ENCODE assay signal across 12 mouse cellular contexts in the genomic region with DNA sequence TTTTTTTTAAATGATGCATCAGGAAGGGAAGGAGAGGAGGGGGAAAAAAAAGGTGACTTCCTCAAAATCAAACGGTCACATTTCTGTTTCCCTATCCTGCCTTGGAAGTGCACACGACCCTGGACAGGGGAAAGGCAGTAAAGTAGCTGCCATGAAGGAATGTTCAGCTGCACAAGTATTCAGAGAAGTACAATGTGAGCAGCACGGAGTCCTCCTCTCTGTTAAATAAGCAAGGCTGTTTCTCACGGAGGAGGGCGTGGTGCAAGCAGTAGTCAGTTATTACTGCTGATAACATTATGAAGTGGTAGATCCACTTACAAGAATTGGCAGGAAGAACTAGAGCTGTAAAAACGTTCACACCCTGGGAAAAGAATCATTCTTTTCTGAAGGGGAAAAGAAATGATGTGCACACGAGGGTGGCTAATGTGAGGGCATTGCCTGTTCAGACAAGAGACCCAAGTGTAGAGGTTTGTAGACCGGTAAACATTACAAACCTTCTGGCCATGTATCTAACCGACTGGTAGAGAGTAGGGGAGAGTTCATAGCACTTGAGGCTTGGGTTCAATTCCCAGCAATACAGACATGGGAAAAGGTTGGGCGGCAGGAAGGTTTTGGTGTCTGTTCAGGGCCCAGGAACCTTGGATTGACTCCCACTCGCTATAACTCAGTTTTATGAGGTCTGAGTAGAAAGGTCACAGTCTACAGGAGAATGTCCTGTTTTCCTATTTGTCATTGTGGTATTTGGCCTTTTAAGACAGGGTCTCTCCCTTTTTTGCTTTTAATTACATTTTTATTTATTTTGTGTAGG. TPM values are rescaled to one million over a fixed set of nuclear protein-coding genes. Genes with fewer than 3 reads are reported as not detected.
DNase-seq lines count a peak whose midpoint lies in the region; ATAC-seq lines count a peak whose summit lies in the region.
"Had no signal": no experiment of that assay in that cellular context is flagged by ENCODE, and none has a peak within 500 bp of the region (broad histone marks: within the 10 kb centered on the region; RNA-seq: fewer than 3 reads in every experiment).

No protein-coding gene starts in this region.

- no peaks in the 10 kb centered on the region for H3K9me3 ChIP-seq in limb, embryonic 13.5 days
- no peaks in the 10 kb centered on the region for H3K9me3 ChIP-seq in limb, embryonic 10.5 days (replicated peaks)
- no peaks in the 10 kb centered on the region for H3K9me3 ChIP-seq in liver, embryonic 15.5 days (replicated peaks)
- no peaks in the 10 kb centered on the region for H3K9me3 ChIP-seq in stomach, embryonic 16.5 days (replicated peaks; ENCODE audit: control insufficient read depth, low read length)
- H3K9me3 ChIP-seq in forebrain, embryonic 15.5 days: no peaks in the 10 kb centered on the region
- H3K9me3 ChIP-seq: hindbrain, embryonic 12.5 days; megakaryocyte, embryonic 14.5 days had no signal

- WGBS in limb, embryonic 13.5 days: 57% methylated on average over 11 of the region's 11 CpGs
- 76% methylated on average over 11 of the region's 11 CpGs for WGBS in limb, embryonic 10.5 days
- WGBS in liver, embryonic 15.5 days (ENCODE audit: insufficient replicate concordance): 29% methylated on average over 11 of the region's 11 CpGs
- 45% methylated on average over 11 of the region's 11 CpGs for WGBS in stomach, embryonic 16.5 days
- WGBS in forebrain, embryonic 15.5 days: 83% methylated on average over 11 of the region's 11 CpGs

- H3K27me3 ChIP-seq in limb, embryonic 13.5 days: no peaks in the 10 kb centered on the region
- H3K27me3 ChIP-seq in limb, embryonic 10.5 days (ENCODE audit: low read depth, poor library complexity, severe bottlenecking): no peaks in the 10 kb centered on the region
- no peaks in the 10 kb centered on the region for H3K27me3 ChIP-seq in liver, embryonic 15.5 days
- H3K27me3 ChIP-seq in stomach, embryonic 16.5 days (ENCODE audit: control insufficient read depth, insufficient read depth, low read length): no peaks in the 10 kb centered on the region
- no peaks in the 10 kb centered on the region for H3K27me3 ChIP-seq in forebrain, embryonic 15.5 days
- H3K27me3 ChIP-seq: hindbrain, embryonic 12.5 days had no signal

- H3K4me1 ChIP-seq in limb, embryonic 13.5 days: peaks cover 10% of the 10 kb centered on the region
- H3K4me1 ChIP-seq in limb, embryonic 10.5 days: no peaks in the 10 kb centered on the region; the same call in 1 of the 2 replicates
- peaks cover 13% of the 10 kb centered on the region for H3K4me1 ChIP-seq in liver, embryonic 15.5 days (replicated peaks)
- peaks cover 9% of the 10 kb centered on the region for H3K4me1 ChIP-seq in stomach, embryonic 16.5 days (ENCODE audit: control insufficient read depth, insufficient read depth, low read length)
- no peaks in the 10 kb centered on the region for H3K4me1 ChIP-seq in forebrain, embryonic 15.5 days
- H3K4me1 ChIP-seq: hindbrain, embryonic 12.5 days had no signal

- H3K36me3 ChIP-seq in limb, embryonic 13.5 days: no peaks in the 10 kb centered on the region
- no peaks in the 10 kb centered on the region for H3K36me3 ChIP-seq in limb, embryonic 10.5 days
- H3K36me3 ChIP-seq in liver, embryonic 15.5 days (replicated peaks): no peaks in the 10 kb centered on the region
- H3K36me3 ChIP-seq in stomach, embryonic 16.5 days (ENCODE audit: control insufficient read depth, insufficient read depth, low read length): no peaks in the 10 kb centered on the region
- H3K36me3 ChIP-seq in forebrain, embryonic 15.5 days: no peaks in the 10 kb centered on the region
- H3K36me3 ChIP-seq: hindbrain, embryonic 12.5 days had no signal

- no peak for DNase-seq in limb, embryonic 10.5 days (ENCODE audit: low spot score)
- DNase-seq in heart, adult 8-10 months (ENCODE audit: low spot score): no peak
- DNase-seq: gastrocnemius, adult 2 months; spleen, adult 18-20 months; thymus, postnatal 14 days had no signal

- peak overlapping the region; percentile 22; the same call in 1 of the 2 replicates for H3K27ac ChIP-seq in limb, embryonic 13.5 days
- H3K27ac ChIP-seq in limb, embryonic 10.5 days: no peak overlapping the region
- no peak overlapping the region for H3K27ac ChIP-seq in liver, embryonic 15.5 days (replicated peaks)
- H3K27ac ChIP-seq in stomach, embryonic 16.5 days (ENCODE audit: low read length): peak overlapping the region; percentile 86
- no peak overlapping the region for H3K27ac ChIP-seq in forebrain, embryonic 15.5 days (replicated peaks)
- H3K27ac ChIP-seq: gastrocnemius, adult 2 months; hindbrain, embryonic 12.5 days had no signal

- no peak overlapping the region for H3K4me2 ChIP-seq in limb, embryonic 13.5 days (replicated peaks)
- H3K4me2 ChIP-seq in liver, embryonic 15.5 days: peak overlapping the region; percentile 38; the same call in 1 of the 2 replicates
- no peak overlapping the region for H3K4me2 ChIP-seq in stomach, embryonic 16.5 days (ENCODE audit: low read depth, low read length)
- no peak overlapping the region for H3K4me2 ChIP-seq in forebrain, embryonic 15.5 days (replicated peaks)
- H3K4me2 ChIP-seq: hindbrain, embryonic 12.5 days had no signal

- no peak overlapping the region for H3K4me3 ChIP-seq in limb, embryonic 13.5 days
- no peak overlapping the region for H3K4me3 ChIP-seq in limb, embryonic 10.5 days
- no peak overlapping the region for H3K4me3 ChIP-seq in liver, embryonic 15.5 days (replicated peaks)
- no peak overlapping the region for H3K4me3 ChIP-seq in stomach, embryonic 16.5 days (replicated peaks; ENCODE audit: low read length)
- no peak overlapping the region for H3K4me3 ChIP-seq in forebrain, embryonic 15.5 days
- H3K4me3 ChIP-seq: gastrocnemius, adult 2 months; hindbrain, embryonic 12.5 days; megakaryocyte, embryonic 14.5 days had no signal

- no peak for ATAC-seq in limb, embryonic 13.5 days (ENCODE audit: low FRiP score, low read depth)
- peak; percentile 72; the same call in 1 of the 2 replicates for ATAC-seq in erythroid progenitor cell, adult 5-6 weeks (replicated peaks; ENCODE audit: low FRiP score, poor library complexity, severe bottlenecking)
- ATAC-seq in liver, embryonic 15.5 days (ENCODE audit: insufficient read depth): 0 out of 2 replicates have a peak, but pooled peaks have one; percentile 40
- ATAC-seq in stomach, embryonic 16.5 days (ENCODE audit: insufficient read depth, low FRiP score): peak; percentile 87
- no peak for ATAC-seq in forebrain, embryonic 15.5 days (replicated peaks)

- H3K9ac ChIP-seq in limb, embryonic 13.5 days: no peak overlapping the region
- no peak overlapping the region for H3K9ac ChIP-seq in liver, embryonic 15.5 days
- H3K9ac ChIP-seq in stomach, embryonic 16.5 days (ENCODE audit: low read length): no peak overlapping the region
- no peak overlapping the region for H3K9ac ChIP-seq in forebrain, embryonic 15.5 days (replicated peaks)
- H3K9ac ChIP-seq: hindbrain, embryonic 12.5 days had no signal

RNA-seq across cellular contexts. Expression of a gene that starts 1.7 kb away (rescaled TPM):
- 50.1 and 52.9 TPM in 2 replicates for polyA plus RNA-seq in limb, embryonic 13.5 days (2015; fragmentation: Nextera tagmentation; extraction: Ambion mirVana)
- 21.8 and 25.4 TPM in 2 replicates for polyA plus RNA-seq in limb, embryonic 10.5 days (2016; fragmentation: Nextera tagmentation; extraction: Ambion mirVana)
- total RNA-seq in erythroid progenitor cell, adult 5-6 weeks (2015; ENCODE audit: low replicate concordance): 33.2 and 83.8 TPM in 2 replicates
- total RNA-seq in erythroid progenitor cell, adult 5-6 weeks (2017; ENCODE audit: low replicate concordance): 30.0 and 35.0 TPM in 2 replicates
- 14.4 and 15.5 TPM in 2 replicates for polyA plus RNA-seq in liver, embryonic 15.5 days (2015; fragmentation: Nextera tagmentation; extraction: Ambion mirVana)
- polyA plus RNA-seq in stomach, embryonic 16.5 days (2015; fragmentation: Nextera tagmentation; extraction: Ambion mirVana): 99.2 and 106 TPM in 2 replicates
- polyA plus RNA-seq in forebrain, embryonic 15.5 days (2015; fragmentation: Nextera tagmentation; extraction: Ambion mirVana): 21.7 and 23.3 TPM in 2 replicates
- 10 to 100 TPM; 28.6 to 38.3 (median 31.5) TPM for total RNA-seq in heart, adult 8-10 months (2022)

RNA-seq across cellular contexts. Expression of a gene that starts 36.6 kb away (rescaled TPM):
- polyA plus RNA-seq in limb, embryonic 13.5 days (2015; fragmentation: Nextera tagmentation; extraction: Ambion mirVana): 3.6 and 4.5 TPM in 2 replicates
- 4.0 and 4.3 TPM in 2 replicates for polyA plus RNA-seq in limb, embryonic 10.5 days (2016; fragmentation: Nextera tagmentation; extraction: Ambion mirVana)
- not detected in 2 replicates for total RNA-seq in erythroid progenitor cell, adult 5-6 weeks (2015; ENCODE audit: low replicate concordance)
- 0.51 and 2.9 TPM in 2 replicates for total RNA-seq in erythroid progenitor cell, adult 5-6 weeks (2017; ENCODE audit: low replicate concordance)
- 0.26 and 0.45 TPM in 2 replicates for polyA plus RNA-seq in liver, embryonic 15.5 days (2015; fragmentation: Nextera tagmentation; extraction: Ambion mirVana)
- polyA plus RNA-seq in stomach, embryonic 16.5 days (2015; fragmentation: Nextera tagmentation; extraction: Ambion mirVana): 1.4 and 1.6 TPM in 2 replicates
- 4.6 and 5.9 TPM in 2 replicates for polyA plus RNA-seq in forebrain, embryonic 15.5 days (2015; fragmentation: Nextera tagmentation; extraction: Ambion mirVana)
- total RNA-seq in heart, adult 8-10 months (2022): 1 to 10 TPM; 4.7 to 8.1 (median 6.2) TPM

Comparison
In these comparisons a context has a peak if more than half of its experiments do, and no peak if none do; other contexts are left out.
1. H3K27ac ChIP-seq: peak in limb, embryonic 13.5 days (single experiment) and stomach, embryonic 16.5 days (single experiment); none in limb, embryonic 10.5 days (single experiment), liver, embryonic 15.5 days (single experiment) and forebrain, embryonic 15.5 days (single experiment).
2. ATAC-seq: peak in erythroid progenitor cell, adult 5-6 weeks (single experiment), liver, embryonic 15.5 days (single experiment) and stomach, embryonic 16.5 days (single experiment); none in limb, embryonic 13.5 days (single experiment) and forebrain, embryonic 15.5 days (single experiment).